Mouse (Mus musculus): ENCODE data around the gene 1700013F07Rik.

DNA sequence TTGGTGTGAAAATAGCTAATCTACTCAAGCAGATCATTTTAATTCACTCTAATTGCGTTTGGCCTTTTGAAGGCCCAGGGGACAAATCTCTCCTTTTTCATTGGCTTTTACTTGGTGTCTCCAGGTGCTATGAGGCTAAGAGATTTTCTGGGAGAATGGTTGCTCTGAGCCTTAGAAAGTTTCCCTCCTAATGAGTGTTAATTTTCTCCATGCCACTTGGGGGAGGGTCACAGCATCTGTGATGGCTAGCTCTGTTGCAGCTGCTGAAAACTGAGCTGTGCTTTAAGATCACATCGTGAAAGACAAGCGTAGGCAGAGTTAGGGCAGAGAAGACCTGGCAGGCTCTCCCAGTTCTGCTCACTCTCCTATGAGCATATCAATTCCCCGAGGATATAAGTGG, 38.5 kb upstream of the 1700013F07Rik start:
- TF ChIP-seq GATA1 (IDR thresholded peaks at IDR 0.05; ENCODE audit: borderline replicate concordance, low read length) (no peak), GATA2 (IDR thresholded peaks at IDR 0.05; ENCODE audit: borderline replicate concordance, low read depth, low read length) (no peak), TAL1 (conservative IDR thresholded peaks at IDR 0.05; ENCODE audit: low read depth, low read length) (no peak)

Data from G1E (cell line).